Mouse (Mus musculus) embryonic fibroblast, embryonic 13.5 days (primary cell): ENCODE data around the gene Pglyrp1. TPM values are rescaled to one million over a fixed set of nuclear protein-coding genes. Genes with fewer than 3 reads are reported as not detected.

Experiments used
- H3K27ac ChIP-seq: 2 replicates; pipeline ENCODE4 v1.5.1; 2012; ENCODE audit warnings: low read length, control low read depth, inconsistent platforms; ENCODE audit not compliant: insufficient read depth
- H3K4me1 ChIP-seq: 2 replicates; pipeline ENCODE4 v1.6.1; 2011; ENCODE audit warnings: low read length; ENCODE audit not compliant: control insufficient read depth, insufficient read depth
- H3K4me3 ChIP-seq: 2 replicates; pipeline ENCODE4 v1.5.1; 2011; ENCODE audit warnings: mild to moderate bottlenecking, control low read depth, low read length; ENCODE audit not compliant: insufficient read depth
- CTCF ChIP-seq: IDR thresholded peaks from 2 replicates; pipeline ENCODE4 v1.5.1; 2011; ENCODE audit warnings: mild to moderate bottlenecking, control low read depth, low read length, moderate library complexity, borderline replicate concordance; ENCODE audit not compliant: insufficient read depth
- POLR2A ChIP-seq: IDR thresholded peaks from 2 replicates; pipeline ENCODE4 v1.6.1; 2011; ENCODE audit warnings: low read depth, mild to moderate bottlenecking, control low read depth, low read length, moderate library complexity
- polyA plus RNA-seq: library from polyadenylated mRNA; stranded (reverse); fragments of >200 nt; gene quantifications from 2 replicates; pipeline ENCODE4 v1.2.4, GENCODE M21; 2011; ENCODE audit warnings: low read depth; ENCODE audit not compliant: missing spikeins, insufficient read length

The Pglyrp1 gene
- polyA plus RNA-seq, 1 experiment = not detected

DNA sequence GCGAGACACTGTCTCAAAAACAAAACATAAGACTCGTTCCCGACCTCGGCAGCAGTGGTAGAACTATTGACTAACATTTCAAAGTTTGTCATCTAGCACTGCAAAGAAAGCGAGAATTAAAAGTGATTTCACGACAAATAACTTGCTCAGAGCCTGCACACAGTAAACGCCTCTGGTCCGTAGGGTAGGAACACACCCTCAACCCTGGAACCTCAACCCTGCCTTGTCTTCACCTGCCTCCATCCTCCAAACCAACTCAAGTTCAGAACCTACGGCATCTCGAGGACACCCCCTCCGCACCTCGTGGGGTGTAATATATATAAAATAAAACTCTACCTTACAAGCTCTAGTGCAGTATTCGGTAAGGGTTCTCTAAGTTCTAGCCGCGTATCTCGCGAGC is 38.7 kb downstream of the Pglyrp1 start:
- no peak for TF ChIP-seq CTCF
- no peak for TF ChIP-seq POLR2A
- Histone ChIP-seq H3K4me1 (no peaks in the 10 kb centered on the region; the same call in 1 of the 2 replicates), H3K27ac (no peak overlapping the region), H3K4me3 (peak overlapping the region; percentile 99)

DNA sequence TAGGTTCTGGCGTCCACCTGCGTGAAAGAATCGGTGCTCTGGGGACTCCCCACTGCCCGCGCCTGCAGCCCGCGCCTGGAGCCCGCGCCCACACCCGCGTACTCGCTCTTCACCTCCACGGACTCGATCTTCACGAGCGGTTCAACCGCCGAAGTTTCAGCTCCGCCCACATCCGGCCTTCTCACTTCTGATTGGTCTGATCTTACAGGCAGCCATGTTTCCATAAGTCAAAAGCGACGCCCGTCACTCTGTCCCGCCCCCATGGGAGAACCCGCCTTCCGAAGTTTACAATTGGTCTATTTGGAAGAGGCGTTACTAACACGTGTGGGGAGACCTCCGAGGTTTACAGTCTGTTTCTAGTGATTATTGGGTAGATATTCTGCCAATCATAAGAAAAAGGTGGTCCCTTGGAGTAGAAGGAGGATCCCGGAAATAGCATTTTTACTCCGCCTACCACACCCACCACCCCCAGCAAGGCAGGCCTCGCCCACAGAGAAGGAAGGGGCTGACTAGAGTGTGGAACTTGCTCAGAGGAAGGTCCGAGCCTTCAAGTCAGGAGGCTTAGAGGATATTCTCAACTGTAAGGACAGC is 39.2 kb downstream of the Pglyrp1 start, which contains the start of gene Ccdc61:
TSS of gene Ccdc61 (minus strand) at position 175 of the 591 bp plus-strand sequence.
- H3K27ac ChIP-seq = no peak within 1 kb of the TSS
- H3K4me3 ChIP-seq = peak within 1 kb of the TSS; percentile 99
- H3K4me1 ChIP-seq = no peaks in the 10 kb centered on the region; the same call in 1 of the 2 replicates
- TF ChIP-seq CTCF (no peak), POLR2A (peak; percentile 96)

DNA sequence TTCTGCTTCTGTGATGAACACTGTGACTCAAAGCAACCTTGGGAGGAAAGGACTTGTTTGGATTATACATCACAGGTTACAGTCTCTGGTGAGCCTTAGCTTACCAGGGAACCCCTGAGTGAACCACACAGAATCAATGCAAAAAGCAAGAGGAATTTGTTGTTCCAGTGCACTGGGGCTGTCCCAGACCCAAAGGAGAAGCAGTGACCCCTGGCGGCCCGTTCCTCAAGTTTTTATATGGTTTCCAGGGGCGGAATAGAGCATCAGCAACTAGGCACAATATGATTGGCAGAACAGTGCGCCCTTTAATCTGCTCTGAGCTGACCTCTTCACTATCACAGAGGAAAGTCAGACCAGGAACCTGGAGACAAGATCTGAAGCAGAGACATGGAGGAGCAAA is 45.1 kb downstream of the Pglyrp1 start:
- Histone ChIP-seq H3K27ac (no peak overlapping the region), H3K4me1 (no peaks in the 10 kb centered on the region), H3K4me3 (no peak overlapping the region)
- TF ChIP-seq CTCF = no peak
- no peak for TF ChIP-seq POLR2A

DNA sequence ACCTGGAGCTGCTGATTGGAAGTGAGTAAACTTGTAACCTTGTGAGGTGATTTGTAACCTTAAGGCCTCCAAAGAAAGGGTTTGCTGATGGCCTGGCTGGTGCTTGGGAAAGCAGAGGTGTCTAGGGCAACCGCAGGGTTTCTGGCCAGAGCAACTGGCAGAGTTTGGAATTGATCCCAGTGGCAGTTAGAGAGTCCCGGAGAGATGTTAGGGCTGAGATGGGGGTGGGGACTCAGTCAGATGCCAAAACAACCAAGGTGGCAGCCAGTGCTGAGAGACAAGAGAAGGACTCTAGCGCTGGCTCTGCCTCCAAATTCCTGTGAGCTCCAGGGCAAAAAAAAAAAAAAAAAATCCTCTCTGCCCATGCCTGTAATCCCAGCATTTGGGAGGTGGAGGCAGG is 46.8 kb downstream of the Pglyrp1 start:
- H3K4me3 ChIP-seq = no peak overlapping the region
- TF ChIP-seq CTCF (no peak), POLR2A (no peak)
- H3K27ac ChIP-seq = no peak overlapping the region
- no peaks in the 10 kb centered on the region for H3K4me1 ChIP-seq

DNA sequence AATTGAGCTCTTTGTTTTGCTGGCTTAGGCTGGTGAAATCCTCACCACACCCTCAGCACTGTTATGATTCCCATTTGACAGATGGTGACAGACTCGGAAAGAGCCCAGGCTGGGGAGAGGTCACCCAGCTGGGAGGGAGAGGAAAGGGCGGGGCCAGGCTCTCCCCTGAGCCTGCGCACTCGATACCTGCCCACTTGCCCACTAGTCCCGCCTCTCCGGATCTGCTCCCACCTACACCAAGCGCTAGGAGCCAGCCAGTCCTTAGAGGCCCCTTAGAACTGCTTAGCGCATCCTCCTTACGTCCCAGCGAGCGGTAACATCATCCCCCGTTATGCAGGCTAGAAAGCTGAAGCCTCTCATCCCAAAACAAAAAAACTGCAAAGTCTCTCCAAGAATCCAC is 49.9 kb downstream of the Pglyrp1 start:
- no peak overlapping the region for H3K27ac ChIP-seq
- H3K4me3 ChIP-seq = no peak overlapping the region
- TF ChIP-seq POLR2A (no peak), CTCF (no peak)
- no peaks in the 10 kb centered on the region for H3K4me1 ChIP-seq

DNA sequence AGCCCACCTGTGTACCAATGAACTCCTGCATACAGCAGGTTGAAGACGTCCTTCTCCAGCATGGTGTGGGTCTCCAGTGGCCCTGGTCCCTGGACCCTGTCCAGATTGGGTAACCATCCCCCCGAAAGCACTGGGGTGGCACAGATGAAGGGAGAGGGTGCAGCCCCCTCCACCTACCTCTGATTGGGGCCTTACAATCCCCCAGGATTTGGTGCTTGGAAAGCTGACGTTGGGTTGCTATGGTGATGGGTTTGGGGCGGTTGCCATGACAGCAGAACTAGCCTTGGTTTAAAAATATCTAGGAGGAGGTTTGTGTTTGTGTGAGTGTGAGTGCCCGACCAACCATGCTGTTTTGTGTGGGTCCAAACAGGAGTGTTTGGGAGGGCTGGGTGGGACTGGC is 51.7 kb downstream of the Pglyrp1 start:
- TF ChIP-seq CTCF (no peak), POLR2A (no peak)
- H3K4me1 ChIP-seq = no peaks in the 10 kb centered on the region
- H3K27ac ChIP-seq = no peak overlapping the region
- no peak overlapping the region for H3K4me3 ChIP-seq

GRCm38 (mm10) chr7:18923267-18923666 is 52.1 kb downstream of the Pglyrp1 start:
- TF ChIP-seq POLR2A = no peak
- no peak for TF ChIP-seq CTCF
- no peaks in the 10 kb centered on the region for H3K4me1 ChIP-seq
- no peak overlapping the region for H3K27ac ChIP-seq
- no peak overlapping the region for H3K4me3 ChIP-seq

DNA sequence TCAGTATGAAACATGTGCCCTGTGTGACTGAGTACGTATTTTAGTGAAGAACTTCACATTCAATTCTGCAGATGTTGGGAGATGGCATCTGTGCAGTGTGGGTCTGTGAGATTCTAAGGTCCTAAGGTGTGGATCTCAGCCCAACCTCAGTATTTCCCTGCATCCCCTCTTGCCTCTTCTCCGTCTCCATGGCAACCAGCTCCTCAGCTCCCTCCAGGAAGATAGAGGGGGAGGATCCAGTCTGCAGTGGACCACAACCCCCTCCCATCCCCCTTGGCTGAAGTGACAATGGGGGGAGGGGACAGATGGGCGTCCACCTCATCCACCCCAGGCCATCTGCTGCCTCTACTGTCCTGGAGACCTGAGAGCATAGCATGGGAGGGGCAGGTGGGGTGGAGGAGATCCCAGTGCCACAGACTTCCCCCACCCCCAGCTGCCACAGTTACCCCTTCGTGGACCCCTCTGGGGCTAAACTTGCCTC is 52.6 kb downstream of the Pglyrp1 start:
- Histone ChIP-seq H3K4me1 (no peaks in the 10 kb centered on the region), H3K27ac (no peak overlapping the region), H3K4me3 (no peak overlapping the region)
- TF ChIP-seq POLR2A (no peak), CTCF (no peak)

- H3K27ac ChIP-seq = no peak overlapping the region
- TF ChIP-seq POLR2A (no peak), CTCF (no peak)
- no peaks in the 10 kb centered on the region for H3K4me1 ChIP-seq
- H3K4me3 ChIP-seq = no peak overlapping the region
Observed at GRCm38 (mm10) chr7:18924321-18924720, 53.2 kb downstream of the Pglyrp1 start.

DNA sequence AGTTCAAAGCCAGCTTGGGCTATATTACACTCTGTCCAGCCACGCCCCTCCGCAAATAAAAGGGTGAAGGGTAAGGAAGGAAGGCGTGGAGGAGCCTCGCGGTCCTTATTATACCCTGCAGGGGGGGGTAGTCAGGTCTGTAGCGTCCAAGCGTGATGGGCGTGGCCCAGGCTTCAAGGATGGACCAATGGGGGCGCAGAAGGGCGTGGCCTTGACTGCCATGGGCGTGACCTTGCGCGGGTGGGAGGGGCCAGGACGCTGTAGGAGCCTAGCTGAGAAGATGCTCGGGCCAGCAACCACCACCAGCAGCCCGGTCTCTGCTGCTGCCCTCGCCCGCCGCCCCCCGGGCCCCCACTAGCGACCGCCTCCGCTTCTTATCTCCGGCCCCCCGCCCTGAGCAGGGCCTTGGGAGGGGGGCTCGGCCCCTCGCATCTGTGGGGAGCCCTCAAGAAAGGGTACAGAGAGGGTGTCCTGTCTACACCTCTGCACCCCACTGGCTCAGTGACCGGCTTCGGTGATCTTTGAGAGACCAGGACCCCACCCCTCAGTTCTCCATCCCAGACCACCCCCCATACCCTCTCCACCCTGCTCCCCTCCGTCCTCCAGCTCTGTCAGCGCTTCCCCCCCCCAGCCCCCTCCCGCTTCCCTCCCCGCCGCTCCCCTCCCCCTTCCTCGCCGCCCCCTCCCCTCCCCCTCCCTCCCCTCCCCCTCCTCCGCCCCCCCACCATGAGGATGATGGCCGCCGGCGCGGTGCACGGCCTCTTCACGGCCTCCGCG is 54.2 kb downstream of the Pglyrp1 start, which contains the start of gene Nova2:
TSS of gene Nova2 (plus strand) at position 727 of the 777 bp plus-strand sequence.
- H3K4me3 ChIP-seq = 0 out of 2 replicates have a peak within 1 kb of the TSS, but pooled peaks have one; percentile 6
- H3K4me1 ChIP-seq = no peaks in the 10 kb centered on the region
- no peak within 1 kb of the TSS for H3K27ac ChIP-seq
- TF ChIP-seq POLR2A (no peak), CTCF (no peak)
